Mouse (Mus musculus) induced T-regulatory cell, adult 2 months (primary cell): ENCODE measurements around the gene Ppp3cb.
"Not testable (repeated sequence)": the region's sequence is repeated elsewhere in the genome, so short reads cannot be mapped to it uniquely, and the experiment has no call there.

ENCODE experiments used
- DNase-seq: peaks from one replicate; pipeline ENCODE4 v3.0.0-alpha.2; 2012; ENCODE audit warnings: low read depth

The Ppp3cb gene

DNA sequence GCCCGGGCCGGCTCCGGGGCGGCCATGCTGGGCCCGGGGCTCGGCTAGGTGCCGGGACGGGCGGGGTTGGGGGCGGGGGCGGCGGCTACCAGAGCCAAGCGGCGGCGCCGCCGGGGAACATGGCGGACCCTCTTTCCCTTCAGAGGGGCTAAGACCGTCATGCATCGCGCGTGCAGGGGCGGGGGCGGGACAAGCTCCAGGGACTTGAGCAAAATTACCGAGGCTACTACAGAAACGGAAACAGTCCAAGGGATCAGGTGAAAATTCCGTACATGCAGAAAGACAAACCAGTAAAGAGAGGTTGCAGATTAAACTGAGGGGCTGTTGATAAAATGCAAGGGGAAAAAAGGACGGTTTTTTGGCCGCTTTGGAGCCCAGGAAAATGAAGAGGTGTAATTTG is at the start of gene Ppp3cb:
Ppp3cb (minus strand) TSS at position 159 of the 400 bp plus-strand sequence.
- peak; percentile 94 for DNase-seq

DNA sequence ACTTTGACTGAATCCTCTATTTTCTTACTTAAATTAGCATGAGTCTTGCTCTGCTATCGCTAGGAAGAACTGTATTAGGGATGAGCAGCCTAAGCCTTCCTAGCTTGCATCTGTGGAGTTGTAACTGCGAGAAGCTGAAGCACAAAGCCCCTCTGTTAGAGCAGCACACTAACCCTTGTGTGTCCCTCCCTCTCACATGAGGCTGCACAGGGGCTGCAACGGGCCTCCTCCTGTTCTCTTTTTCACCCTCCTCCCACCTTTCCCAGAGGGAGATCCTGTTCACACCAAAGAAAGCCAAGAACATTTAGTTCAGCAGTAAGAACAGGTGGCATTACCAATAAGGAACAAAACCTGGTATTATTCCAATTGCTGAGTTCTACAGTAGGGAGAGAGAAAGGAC is 49.4 kb upstream of the Ppp3cb start:
- DNase-seq: no peak

DNA sequence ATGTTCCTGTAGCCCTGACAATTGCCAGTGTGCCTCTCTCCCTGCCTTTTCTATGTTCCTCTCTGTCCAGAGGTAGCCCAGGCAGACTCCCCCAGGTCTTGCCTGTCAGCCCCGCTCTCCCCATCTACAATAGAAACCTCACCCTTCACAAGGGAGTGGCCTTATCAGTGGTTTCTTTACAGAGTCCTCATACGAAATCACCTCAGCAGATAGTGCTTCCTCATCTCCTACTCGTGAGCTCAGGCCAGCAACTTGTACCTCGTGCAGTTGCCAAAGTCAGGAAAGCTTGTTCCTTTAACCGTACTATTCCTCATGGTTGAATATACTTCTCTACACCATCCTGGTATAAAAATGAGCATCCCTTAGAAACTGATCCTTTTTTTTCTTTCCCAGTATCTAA is 41.1 kb upstream of the Ppp3cb start:
- DNase-seq: no peak

DNA sequence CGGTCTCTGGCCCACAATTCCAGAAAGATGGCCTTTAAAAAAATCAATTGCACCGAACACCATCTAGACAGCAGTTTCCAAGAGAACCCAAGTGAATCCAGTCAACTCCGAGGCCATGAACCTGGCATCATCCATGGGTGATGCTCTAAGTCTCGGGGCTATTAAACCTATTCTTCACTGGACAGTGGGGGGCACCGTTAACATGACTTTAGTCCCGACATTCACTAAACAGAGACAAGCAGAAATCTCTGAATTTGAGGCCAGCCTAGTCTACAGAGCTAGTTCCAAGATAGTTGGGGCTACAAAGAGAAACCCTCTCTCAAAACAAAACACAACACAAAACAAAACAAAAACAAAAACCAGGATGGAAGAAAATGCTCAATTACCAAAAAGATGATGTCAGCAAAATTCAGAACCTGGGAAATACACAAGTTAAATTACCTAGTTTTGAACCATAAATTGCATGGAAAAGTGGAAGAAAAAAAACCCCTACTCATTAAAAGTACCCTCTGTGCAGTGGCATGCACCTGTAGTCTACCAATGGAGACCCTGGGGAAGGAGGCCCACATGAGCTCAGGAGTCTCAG is 32.5 kb upstream of the Ppp3cb start:
- DNase-seq: no peak

DNA sequence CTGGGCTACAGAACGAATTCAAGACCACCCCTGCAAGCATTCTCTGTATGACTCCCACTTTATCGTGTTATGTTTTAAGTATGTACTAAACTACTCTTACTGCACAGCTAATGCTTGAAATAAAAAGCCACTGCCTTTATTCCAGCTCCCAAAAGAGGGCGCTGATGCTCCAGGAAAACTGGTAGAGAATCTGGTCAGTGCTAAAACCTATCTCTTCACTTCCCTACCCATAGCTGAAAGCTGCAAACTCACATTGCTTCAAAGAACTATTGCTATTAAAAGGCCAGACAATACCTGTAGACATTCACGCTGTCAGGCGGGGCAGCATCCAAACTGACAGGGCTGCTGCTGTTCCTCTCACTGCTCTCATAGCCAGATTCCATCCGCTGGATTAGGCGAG is 29.8 kb upstream of the Ppp3cb start:
- DNase-seq: peak; percentile 76

DNA sequence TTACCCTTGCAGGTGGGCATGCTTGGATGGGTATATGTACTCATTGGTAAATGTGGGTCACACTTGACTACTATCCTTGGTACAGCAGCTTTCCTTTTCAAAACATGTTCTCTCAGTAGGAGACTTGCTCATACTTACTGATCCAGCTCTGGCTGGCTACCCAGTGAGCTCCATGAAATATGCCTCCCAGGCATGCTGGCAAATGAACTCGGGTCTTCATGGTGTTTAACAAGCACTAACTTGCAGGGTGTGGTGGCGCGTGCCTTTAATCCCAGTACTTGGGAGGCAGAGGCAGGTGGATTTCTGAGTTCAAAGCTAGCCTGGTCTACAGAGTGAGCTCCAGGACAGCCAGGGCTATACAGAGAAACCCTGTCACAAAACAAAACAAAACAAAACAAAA is 26.8 kb upstream of the Ppp3cb start:
- not testable (repeated sequence) for DNase-seq

DNA sequence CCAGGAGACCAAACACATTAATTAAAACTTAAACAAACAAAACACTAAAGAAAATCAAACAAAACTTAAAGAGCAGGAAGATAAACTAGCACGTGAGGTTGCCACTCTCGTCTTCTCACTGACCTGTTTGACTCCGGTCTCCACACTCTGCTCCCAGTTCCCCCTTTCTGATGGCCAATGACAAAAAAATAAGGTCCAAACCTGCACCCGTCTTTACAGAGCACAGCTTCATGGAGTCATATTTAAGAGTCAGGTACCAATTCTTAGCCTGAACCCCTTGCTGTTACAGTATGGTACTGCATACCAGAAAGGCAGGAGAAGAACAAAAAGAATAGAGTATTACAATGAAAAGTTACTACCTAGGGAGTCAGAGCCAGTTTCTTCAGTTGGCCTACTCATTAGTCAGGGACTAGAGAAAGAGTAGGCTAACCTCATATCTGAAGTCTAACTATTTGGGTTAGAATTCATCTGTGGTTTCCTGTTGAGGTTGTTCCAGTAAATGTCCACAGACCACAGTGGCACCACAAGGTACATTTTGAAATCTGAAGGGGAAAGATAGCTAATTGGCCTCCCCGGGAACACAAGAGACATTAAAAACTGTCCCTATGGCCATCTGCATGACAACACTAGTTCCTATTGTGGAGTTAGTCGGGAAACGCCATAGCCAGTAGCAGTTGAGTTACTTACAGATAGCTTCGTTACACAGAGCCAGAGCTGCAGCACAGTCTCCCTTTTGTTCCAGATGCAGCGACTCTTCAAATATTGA is 19.1 kb upstream of the Ppp3cb start:
- peak; percentile 21 for DNase-seq

DNA sequence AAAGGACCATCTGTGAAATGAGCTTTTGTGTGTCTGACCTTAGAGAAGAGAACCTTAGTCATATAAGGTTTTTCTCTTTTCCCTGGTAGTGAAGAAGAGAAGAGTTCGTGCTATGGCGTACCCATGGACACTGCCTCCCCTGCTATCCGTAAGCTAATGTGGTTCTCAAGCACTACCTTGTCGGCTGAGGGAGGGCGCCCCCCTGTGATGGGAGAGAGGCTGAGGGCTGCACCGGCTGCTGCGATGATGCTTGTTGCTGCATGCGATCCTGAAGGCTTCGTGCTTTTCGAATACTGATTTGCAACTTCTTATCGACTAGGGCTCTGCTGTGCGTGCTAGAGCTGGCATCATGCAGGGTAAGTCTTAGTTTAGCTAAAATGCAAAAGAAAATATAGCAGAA is 18.3 kb upstream of the Ppp3cb start:
- DNase-seq: no peak

DNA sequence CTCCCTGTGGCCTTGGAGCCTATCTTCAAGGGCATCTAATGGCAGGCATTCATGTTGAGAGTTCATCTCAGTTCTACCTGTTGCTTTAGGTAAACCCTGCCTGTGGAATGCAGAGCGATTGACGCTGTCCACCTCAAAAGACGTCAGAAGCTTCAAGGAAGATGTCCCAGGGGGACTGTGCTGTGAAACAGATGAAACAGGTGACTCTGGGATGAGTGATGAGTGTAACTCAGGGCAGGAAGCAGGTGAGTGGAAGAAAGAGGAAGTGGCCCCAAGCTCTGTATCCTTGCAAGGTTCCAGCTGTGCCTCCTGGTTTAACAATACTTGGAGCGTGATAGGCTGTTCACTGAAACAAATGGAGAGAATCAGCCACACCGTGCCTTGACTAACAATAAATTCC is 15.5 kb upstream of the Ppp3cb start:
- DNase-seq: no peak

DNA sequence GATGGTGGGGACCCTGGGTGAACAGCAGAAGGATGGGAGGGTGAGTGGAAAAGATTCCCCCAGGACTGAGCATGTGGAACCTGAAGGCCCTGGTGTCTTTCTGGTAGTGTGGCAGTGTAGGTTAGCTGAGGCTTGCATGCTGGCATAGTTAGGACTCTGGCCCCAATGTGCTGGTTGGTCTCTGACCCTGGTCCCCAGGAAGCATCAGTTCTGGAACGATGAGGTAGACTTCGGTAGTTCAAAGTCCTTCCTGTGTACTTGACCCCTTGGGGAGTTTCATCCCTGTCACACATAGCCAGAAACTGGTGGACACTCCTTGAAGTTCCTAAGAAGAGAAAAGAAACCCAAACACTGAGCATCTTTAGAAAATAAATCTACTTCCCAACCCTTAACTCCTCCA is 3.8 kb upstream of the Ppp3cb start:
- no peak for DNase-seq

DNA sequence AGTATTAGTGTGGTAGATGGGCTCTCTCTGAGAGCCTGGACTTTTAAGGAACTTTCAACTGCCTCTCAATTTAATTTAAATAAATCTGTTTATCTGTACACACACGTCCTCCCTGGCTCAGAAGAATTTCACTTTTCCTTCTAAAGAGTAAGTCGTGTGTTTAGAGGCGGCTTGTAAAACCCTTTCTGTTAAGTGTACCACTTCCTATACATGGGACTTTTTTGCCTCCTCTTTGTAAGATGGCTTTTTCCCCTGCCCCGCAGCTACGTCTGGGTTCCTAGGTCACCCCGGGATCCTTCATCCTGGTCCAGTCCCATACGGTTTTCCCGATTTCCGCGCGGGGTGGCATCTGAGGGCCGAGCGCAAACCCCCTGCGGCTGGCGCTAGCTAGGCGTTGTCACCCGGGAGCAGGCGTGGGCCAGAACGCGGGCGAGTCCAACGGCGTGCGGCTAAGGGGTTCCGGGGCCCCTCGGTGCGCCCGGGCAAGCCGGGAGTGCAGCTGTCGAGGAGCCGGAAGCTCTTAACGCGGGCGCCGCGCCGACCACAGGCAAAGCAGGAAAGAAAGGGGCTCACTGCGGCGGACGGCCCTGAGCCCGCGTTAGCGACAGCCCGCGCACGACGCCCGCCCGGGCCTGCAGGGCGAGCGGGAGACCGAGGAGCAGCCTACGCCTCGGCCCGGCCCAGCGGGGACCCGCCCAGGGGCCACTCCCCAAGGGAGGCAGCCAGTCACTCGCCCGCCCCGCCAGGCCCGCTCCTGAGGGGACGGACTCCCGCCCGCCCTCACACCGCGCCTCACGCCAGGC is 643 bp downstream of the Ppp3cb start:
- DNase-seq: peak; percentile 86

DNA sequence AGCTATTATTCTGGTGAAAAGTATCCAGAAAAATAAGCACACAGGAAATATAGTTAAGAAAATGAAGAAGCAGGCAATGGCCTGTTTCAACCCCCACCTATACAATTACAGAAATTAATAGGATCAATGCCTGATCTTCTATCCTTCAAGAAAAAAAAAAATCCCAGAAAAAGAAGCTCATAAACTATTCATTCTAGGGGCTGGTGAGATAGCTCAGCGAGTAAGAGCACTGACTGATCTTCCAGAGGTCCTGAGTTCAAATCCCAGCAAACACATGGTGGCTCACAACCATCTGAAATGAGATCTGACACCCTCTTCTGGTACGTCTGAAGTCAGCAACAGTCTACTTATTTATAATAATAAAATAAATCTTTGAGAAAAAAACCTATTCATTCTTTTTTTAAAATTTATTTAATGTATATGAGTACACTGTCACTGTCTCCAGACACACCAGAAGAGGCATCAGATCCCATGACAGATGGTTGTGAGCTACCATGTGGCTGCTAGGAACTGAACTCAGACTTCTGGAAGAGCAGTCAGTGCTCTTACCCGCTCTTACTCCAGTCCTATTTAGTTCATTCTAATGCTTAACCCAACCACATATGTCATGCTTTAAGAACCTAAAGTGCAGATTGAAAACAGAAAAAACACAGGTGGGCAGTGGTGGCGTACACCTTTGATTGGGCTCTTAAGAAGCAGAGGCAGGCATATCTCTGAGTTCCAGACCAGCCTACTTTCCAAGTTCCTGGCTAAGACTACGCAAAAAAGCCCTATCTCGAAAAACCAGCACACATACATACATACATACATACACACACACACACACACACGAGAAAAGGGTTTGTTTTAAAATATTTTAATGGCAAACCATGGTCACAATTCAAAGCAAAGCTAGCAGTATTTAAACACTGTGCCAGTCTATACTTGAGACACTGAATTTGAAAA is 1.6 kb downstream of the Ppp3cb start:
- DNase-seq: peak; percentile 43

DNA sequence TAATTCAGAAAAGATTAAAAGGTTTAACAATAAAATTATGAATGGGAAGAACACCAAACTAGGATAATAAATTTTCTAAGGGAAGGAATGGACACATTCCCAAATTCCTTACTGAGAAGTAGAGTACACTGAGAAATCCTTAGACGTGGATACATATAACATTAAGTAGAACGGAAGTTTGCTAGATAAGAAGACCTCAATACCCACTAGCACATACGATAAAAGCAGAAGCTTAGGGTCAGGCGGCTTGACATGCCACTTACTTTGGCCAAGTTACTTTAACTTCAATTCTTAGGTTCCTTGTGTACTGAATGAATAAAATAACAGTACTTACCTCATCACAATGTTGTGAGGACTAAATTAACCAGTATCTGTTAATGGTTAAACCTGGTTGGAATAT is 16.7 kb downstream of the Ppp3cb start:
- DNase-seq: no peak

DNA sequence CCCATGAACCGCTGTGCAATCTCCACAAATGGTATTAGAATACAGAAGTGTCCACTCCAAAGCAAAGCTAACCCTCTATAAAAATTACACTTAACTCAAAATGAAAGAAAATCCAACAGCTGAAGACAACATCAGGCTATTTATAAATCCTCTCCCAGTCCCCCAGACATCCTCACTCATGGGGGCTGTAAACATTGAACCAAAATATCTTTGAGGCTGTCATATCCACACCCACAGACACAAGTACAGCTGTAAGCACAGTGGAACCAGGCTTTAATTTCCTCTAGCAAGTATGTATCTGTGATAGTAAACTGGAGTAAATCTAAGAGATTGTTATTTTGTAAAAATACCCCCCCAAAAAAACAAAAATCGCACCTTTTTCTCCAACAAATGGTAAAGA is 26.2 kb downstream of the Ppp3cb start:
- no peak for DNase-seq

DNA sequence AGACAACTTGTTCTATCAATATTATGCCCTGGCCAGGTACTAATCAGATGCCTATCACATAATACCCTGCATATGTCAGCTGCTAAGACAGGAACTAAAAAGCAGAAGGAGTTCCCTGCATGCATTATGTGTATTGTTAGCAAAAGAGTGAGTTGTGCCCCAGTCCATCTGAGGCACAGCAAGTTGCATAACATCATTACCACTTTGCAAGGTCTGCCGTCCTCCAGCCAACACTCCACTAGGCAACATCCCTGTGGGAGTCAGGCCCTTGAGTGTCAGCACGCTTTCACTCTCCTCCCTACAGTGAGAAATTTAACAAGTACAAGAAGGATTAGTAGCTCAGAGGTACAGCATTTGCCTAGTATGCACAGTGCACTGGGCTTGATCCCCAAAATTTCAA is 37.9 kb downstream of the Ppp3cb start:
- no peak for DNase-seq

DNA sequence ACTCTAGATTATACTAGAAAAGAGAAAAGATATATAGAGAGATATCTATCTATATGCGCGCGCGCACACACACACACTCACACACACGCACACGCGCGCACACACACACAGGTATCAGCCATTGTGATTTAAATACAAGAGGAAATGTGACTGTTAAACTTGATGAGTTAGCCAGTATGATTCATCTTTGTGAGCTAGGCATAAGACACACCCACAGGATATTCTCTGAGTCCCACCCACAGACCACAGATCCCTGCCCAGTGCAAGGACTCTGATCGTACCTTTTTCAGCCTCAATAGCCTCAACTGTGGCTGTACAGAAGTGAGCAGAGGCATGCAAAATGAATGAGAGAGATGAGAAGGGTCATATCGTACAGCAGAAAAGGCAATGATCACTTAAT is 43.4 kb downstream of the Ppp3cb start:
- DNase-seq: peak; percentile 62

DNA sequence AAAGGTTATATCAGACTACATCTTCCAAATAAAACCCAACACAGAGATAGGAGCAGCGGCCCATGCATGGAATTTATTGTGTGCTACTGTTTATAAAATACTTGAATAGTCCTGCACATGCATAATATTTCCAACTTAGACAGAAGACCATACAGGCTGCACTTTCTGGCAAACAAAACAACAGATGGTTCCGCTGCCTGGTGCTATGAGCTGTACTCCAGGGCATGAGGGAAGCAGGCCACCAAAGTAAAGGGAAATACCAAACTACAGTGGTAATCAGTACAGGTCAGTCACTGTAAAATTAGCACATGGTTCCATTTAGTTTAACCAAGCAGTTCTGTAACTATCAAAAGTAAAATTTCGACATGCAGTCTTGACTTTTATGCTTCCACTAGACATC is 46.4 kb downstream of the Ppp3cb start:
- no peak for DNase-seq

DNA sequence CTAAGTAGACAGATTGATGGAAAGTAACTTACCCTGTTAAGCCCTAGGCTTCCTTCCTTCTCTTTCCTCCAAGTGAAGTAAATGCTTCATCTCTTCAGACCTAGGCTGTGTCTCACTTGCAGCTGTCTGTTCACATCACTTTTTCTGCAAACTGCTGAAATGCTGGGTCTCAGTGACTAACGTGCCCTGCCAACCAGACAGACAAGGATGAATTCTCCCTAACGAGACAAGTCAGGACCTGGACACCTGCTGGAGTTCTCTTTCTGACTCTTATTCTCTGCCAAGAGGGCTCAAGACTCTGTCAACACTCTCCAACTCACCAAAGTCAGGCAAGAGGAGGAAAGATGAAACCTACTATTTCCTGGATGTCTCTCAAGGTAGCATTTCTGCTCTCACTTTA is 49.8 kb downstream of the Ppp3cb start, which contains the start of gene Mss51:
Mss51 (minus strand) TSS at position 299 of the 400 bp plus-strand sequence.
- no peak for DNase-seq

DNA sequence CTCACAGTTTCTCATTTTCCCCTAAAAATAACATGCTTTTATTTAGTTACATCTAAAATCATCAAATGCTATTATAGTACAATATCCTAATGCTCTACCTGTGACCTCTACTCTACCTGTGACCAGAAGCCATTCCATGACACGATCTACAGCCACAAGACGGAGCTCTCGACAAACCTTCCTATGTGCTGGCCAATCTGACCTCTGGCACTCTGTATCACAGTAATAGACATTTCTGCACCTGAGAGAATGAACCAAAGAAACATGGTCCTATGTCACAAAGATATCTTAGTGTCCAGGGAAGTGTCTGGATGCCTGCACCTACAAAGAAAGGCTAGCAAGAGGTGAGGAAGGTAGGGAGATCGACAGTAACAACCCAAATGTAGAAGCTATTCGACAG is 60.3 kb downstream of the Ppp3cb start:
- DNase-seq: no peak

DNA sequence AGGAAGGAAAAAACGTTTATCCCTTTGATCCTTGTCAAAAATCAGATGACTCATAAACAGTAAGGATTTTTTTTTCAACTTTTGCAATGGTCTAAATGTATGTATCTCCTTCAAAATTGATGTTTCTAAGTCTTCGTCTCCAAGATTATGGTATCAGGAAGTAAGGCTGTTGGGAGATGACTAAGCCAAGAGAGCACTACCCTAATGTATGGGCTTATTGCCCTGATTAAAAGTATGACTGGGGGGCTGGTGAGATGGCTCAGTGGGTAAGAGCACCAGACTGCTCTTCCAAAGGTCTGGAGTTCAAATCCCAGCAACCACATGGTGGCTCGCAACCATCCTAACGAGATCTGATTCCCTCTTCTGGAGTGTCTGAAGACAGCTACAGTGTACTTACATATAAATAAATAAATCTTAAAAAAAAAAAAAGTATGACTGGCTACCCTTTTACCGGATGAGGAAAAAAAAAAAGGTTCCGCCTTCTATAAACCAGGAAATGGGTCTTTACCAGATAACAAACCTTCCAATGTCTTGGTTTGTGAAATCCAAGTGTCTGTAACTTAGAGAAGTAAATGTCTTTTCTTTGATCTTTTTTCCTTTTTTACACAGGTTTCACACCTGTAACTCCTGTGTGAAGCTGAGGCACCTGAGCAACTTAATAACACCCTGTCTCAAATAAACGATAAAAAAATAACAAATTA is 64.2 kb downstream of the Ppp3cb start:
- DNase-seq: no peak

DNA sequence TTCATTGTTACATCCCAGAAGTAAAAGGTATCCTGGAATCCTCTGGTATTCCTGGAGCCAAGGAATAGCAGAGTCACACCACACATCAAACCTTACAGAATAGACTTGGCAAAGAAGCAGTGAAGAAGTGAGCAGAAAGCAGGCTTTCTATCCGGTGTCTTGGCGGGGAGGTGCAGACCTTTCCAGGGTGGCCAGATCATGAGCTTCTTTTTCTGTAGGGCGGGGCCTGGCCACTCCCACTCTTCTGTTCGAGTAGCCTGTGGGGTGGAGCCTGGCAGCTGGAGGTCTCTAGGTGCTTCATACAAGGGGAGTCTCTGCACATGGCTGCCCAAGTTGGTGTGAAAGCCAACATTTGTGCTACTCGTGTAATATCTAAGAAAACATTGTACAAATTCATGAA is 65.2 kb downstream of the Ppp3cb start:
- DNase-seq: peak; percentile 47
